Mouse (Mus musculus): Measurements from ENCODE around the gene Gm20388. TPM values are rescaled to one million over a fixed set of nuclear protein-coding genes. Genes with fewer than 3 reads are reported as not detected.

Gm20388 gene
- polyA plus RNA-seq, 1 experiment from 2014 or later = not detected

GRCm38 (mm10) chr8:121468083-121469071, 1557.7 kb downstream of the Gm20388 start:
- Histone ChIP-seq H3K4me1 (replicated peaks; ENCODE audit: control insufficient read depth, insufficient read depth, low read length) (no peaks in the 10 kb centered on the region), H3K9ac (ENCODE audit: low read depth, low read length) (no peak overlapping the region), H3K9me3 (ENCODE audit: control insufficient read depth) (no peaks in the 10 kb centered on the region), H3K4me2 (replicated peaks; ENCODE audit: low read depth) (no peak overlapping the region), H3K27me3 (replicated peaks; ENCODE audit: control insufficient read depth, insufficient read depth, low read length) (0 out of 2 replicates have a peak, but pooled peaks cover 3% of the 10 kb centered on the region), H3K36me3 (ENCODE audit: control insufficient read depth, insufficient read depth) (no peaks in the 10 kb centered on the region), H3K27ac (ENCODE audit: low read depth, low read length) (no peak overlapping the region), H3K4me3 (ENCODE audit: low read depth, low read length) (no peak overlapping the region)
- WGBS = 86% methylated on average over 49 of the region's 49 CpGs
- ATAC-seq = no peak
- no peak for TF ChIP-seq CTCF (IDR thresholded peaks at IDR 0.05; ENCODE audit: low read depth)

- no peak for TF ChIP-seq CTCF (IDR thresholded peaks at IDR 0.05; ENCODE audit: low read depth)
- H3K4me2 ChIP-seq (replicated peaks; ENCODE audit: low read depth) = no peak overlapping the region
- H3K9me3 ChIP-seq (ENCODE audit: control insufficient read depth) = no peaks in the 10 kb centered on the region
- peaks cover 2% of the 10 kb centered on the region; the same call in 1 of the 2 replicates for H3K4me1 ChIP-seq (replicated peaks; ENCODE audit: control insufficient read depth, insufficient read depth, low read length)
- whole genome bisulfite sequencing = 13% methylated on average over 25 of the region's 25 CpGs
- no peak overlapping the region for H3K27ac ChIP-seq (ENCODE audit: low read depth, low read length)
- H3K4me3 ChIP-seq (ENCODE audit: low read depth, low read length) = no peak overlapping the region
- ATAC-seq = no peak
- no peaks in the 10 kb centered on the region for H3K36me3 ChIP-seq (ENCODE audit: control insufficient read depth, insufficient read depth)
- H3K27me3 ChIP-seq (replicated peaks; ENCODE audit: control insufficient read depth, insufficient read depth, low read length) = peaks cover 12% of the 10 kb centered on the region
- H3K9ac ChIP-seq (ENCODE audit: low read depth, low read length) = no peak overlapping the region
These were observed 1563.7 kb downstream of the Gm20388 start for GRCm38 (mm10) chr8:121474161-121474897.

GRCm38 (mm10) chr8:121474898-121475284, 1564.2 kb downstream of the Gm20388 start:
- 5% methylated on average over 18 of the region's 18 CpGs for WGBS
- Histone ChIP-seq H3K4me3 (ENCODE audit: low read depth, low read length) (no peak overlapping the region), H3K4me2 (replicated peaks; ENCODE audit: low read depth) (no peak overlapping the region; the same call in 1 of the 2 replicates), H3K27me3 (replicated peaks; ENCODE audit: control insufficient read depth, insufficient read depth, low read length) (peaks cover 12% of the 10 kb centered on the region), H3K27ac (ENCODE audit: low read depth, low read length) (no peak overlapping the region), H3K9me3 (ENCODE audit: control insufficient read depth) (no peaks in the 10 kb centered on the region), H3K9ac (ENCODE audit: low read depth, low read length) (no peak overlapping the region), H3K36me3 (ENCODE audit: control insufficient read depth, insufficient read depth) (no peaks in the 10 kb centered on the region), H3K4me1 (replicated peaks; ENCODE audit: control insufficient read depth, insufficient read depth, low read length) (peaks cover 2% of the 10 kb centered on the region; the same call in 1 of the 2 replicates)
- ATAC-seq = no peak
- no peak for TF ChIP-seq CTCF (IDR thresholded peaks at IDR 0.05; ENCODE audit: low read depth)

- H3K4me2 ChIP-seq (replicated peaks; ENCODE audit: low read depth) = no peak overlapping the region
- H3K4me1 ChIP-seq (replicated peaks; ENCODE audit: control insufficient read depth, insufficient read depth, low read length) = peaks cover 2% of the 10 kb centered on the region; the same call in 1 of the 2 replicates
- no peaks in the 10 kb centered on the region for H3K9me3 ChIP-seq (ENCODE audit: control insufficient read depth)
- peaks cover 8% of the 10 kb centered on the region for H3K27me3 ChIP-seq (replicated peaks; ENCODE audit: control insufficient read depth, insufficient read depth, low read length)
- WGBS = 55% methylated on average over 20 of the region's 20 CpGs
- TF ChIP-seq CTCF (IDR thresholded peaks at IDR 0.05; ENCODE audit: low read depth) = no peak
- no peak overlapping the region for H3K4me3 ChIP-seq (ENCODE audit: low read depth, low read length)
- no peaks in the 10 kb centered on the region for H3K36me3 ChIP-seq (ENCODE audit: control insufficient read depth, insufficient read depth)
- H3K9ac ChIP-seq (ENCODE audit: low read depth, low read length) = no peak overlapping the region
- H3K27ac ChIP-seq (ENCODE audit: low read depth, low read length) = no peak overlapping the region
- ATAC-seq = no peak
These were observed 1567.4 kb downstream of the Gm20388 start for GRCm38 (mm10) chr8:121477851-121478547.

GRCm38 (mm10) chr8:121479144-121479543, 1568.5 kb downstream of the Gm20388 start:
- no peak for TF ChIP-seq CTCF (IDR thresholded peaks at IDR 0.05; ENCODE audit: low read depth)

More at GRCm38 (mm10) chr8:121479144-121479543, 1568.5 kb downstream of the Gm20388 start:
- Histone ChIP-seq H3K27me3 (replicated peaks; ENCODE audit: control insufficient read depth, insufficient read depth, low read length) (peaks cover 4% of the 10 kb centered on the region), H3K9ac (ENCODE audit: low read depth, low read length) (no peak overlapping the region), H3K9me3 (ENCODE audit: control insufficient read depth) (no peaks in the 10 kb centered on the region), H3K4me2 (replicated peaks; ENCODE audit: low read depth) (no peak overlapping the region), H3K4me3 (ENCODE audit: low read depth, low read length) (no peak overlapping the region), H3K27ac (ENCODE audit: low read depth, low read length) (no peak overlapping the region), H3K36me3 (ENCODE audit: control insufficient read depth, insufficient read depth) (no peaks in the 10 kb centered on the region), H3K4me1 (replicated peaks; ENCODE audit: control insufficient read depth, insufficient read depth, low read length) (peaks cover 2% of the 10 kb centered on the region; the same call in 1 of the 2 replicates)
- WGBS = 83% methylated on average over 8 of the region's 8 CpGs
- no peak for ATAC-seq
